Mouse (Mus musculus): ENCODE measurements around the gene Endou. TPM values are rescaled to one million over a fixed set of nuclear protein-coding genes. Genes with fewer than 3 reads are reported as not detected.
"Not testable (repeated sequence)": the region's sequence is repeated elsewhere in the genome, so short reads cannot be mapped to it uniquely, and the experiment has no call there.

Gene Endou
- polyA plus RNA-seq, 1 experiment from 2014 or later = 0.31 TPM

GRCm38 (mm10) chr15:97672211-97672765, 58.9 kb downstream of the Endou start:
- H3K27me3 ChIP-seq = no peaks in the 10 kb centered on the region
- ATAC-seq = peak; percentile 87
- peak overlapping the region; percentile 81 for H3K27ac ChIP-seq
- 51% methylated on average over 9 of the region's 9 CpGs for WGBS
- no peak overlapping the region for H3K4me3 ChIP-seq (replicated peaks)
- H3K9ac ChIP-seq (replicated peaks) = no peak overlapping the region
- H3K36me3 ChIP-seq = peaks cover 35% of the 10 kb centered on the region
- H3K9me3 ChIP-seq = no peaks in the 10 kb centered on the region
- H3K4me2 ChIP-seq (replicated peaks) = no peak overlapping the region
- peaks cover 21% of the 10 kb centered on the region for H3K4me1 ChIP-seq (replicated peaks)

DNA sequence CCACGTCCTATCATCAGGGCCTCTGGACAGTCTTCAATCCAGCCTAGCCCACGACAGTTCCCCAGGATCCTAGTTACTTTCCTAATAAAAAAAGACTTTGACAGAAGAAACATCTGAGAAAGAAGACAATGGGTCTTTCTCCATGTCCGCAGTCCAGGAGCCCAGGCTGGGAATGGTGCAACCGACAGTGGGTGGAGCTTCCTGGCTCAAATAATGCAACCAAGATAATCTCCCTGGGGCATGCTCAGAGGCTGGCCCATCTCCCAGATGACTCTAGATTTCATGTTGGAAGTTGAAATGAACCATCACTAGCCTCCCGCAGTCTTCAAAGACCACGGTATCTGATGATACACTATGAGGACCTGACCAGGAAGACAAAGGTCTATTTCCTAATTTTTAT, 60.6 kb downstream of the Endou start:
- H3K4me2 ChIP-seq (replicated peaks) = no peak overlapping the region
- H3K36me3 ChIP-seq = peaks cover 17% of the 10 kb centered on the region
- no peaks in the 10 kb centered on the region for H3K27me3 ChIP-seq
- H3K27ac ChIP-seq = no peak overlapping the region
- 83% methylated on average over 6 of the region's 6 CpGs for WGBS
- ATAC-seq = no peak
- no peaks in the 10 kb centered on the region for H3K9me3 ChIP-seq
- no peak overlapping the region for H3K9ac ChIP-seq (replicated peaks)
- H3K4me1 ChIP-seq (replicated peaks) = peaks cover 21% of the 10 kb centered on the region
- H3K4me3 ChIP-seq (replicated peaks) = no peak overlapping the region

DNA sequence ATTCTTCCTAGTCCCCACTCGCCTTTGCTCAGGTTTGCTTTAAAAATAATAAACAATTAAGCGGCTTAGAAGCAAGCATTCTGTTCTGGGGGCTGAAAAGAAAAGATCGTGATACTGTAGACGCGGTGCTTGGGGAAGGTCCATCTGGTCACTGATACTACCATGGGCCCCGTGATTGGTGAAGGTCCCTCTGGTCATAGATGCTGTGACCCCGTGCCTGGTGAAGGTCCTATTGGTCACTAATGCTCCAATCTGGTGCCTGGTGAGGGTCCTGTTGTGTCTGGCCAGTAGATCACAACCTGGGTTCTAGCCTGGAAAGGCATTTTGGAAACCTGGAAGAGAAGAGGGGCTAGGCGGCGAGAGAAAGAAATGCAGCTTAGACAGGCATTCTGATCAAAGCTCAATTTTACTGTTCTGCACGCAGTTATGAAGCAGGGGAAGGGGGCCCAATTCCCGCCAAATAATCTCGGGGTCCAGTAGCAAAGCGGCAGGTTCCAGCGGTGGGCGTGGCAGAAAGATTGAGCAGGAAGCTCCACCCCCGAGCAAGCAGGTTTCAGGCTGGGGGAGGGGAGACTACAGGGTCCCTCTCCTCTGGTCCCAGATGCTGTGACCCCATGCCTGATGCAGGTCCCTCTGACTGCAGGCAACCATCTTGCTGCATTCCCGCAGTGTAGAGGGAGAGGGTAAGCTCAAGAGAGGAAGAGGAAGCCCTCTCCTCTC, 62.8 kb downstream of the Endou start:
- 60% methylated on average over 17 of the region's 17 CpGs for WGBS
- not testable (repeated sequence) for H3K27me3 ChIP-seq

DNA sequence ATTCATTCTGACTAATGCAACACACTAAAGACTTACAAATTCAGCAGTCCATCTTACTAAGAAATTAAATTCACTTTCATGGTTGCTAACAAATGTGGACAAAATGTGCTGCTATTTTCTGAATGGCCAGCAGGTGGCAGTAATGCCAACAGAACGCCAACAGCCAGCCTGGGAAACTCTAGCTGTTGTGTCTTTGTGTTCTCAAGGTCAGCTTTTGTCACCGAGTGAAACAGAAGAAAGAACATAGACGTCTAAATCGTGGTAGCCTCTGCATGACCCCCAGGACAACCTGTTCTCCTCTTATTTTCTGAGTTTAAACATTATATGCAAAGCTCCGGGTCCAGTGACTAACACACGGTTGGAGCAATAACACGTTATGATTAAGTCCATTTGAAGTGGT, 63.7 kb downstream of the Endou start:
- Histone ChIP-seq H3K4me1 (replicated peaks) (peaks cover 13% of the 10 kb centered on the region), H3K9ac (replicated peaks) (no peak overlapping the region), H3K4me2 (replicated peaks) (no peak overlapping the region; the same call in 1 of the 2 replicates), H3K27me3 (no peaks in the 10 kb centered on the region), H3K9me3 (no peaks in the 10 kb centered on the region), H3K36me3 (no peaks in the 10 kb centered on the region), H3K27ac (peak overlapping the region; percentile 37), H3K4me3 (replicated peaks) (no peak overlapping the region)
- ATAC-seq = no peak
- 24% methylated on average over 7 of the region's 7 CpGs for WGBS

More for the DNA sequence above, 62.8 kb downstream of the Endou start:
- not testable (repeated sequence) for H3K4me2 ChIP-seq (replicated peaks); ATAC-seq; H3K9ac ChIP-seq (replicated peaks); H3K36me3 ChIP-seq; H3K9me3 ChIP-seq; H3K4me3 ChIP-seq (replicated peaks)
- H3K27ac ChIP-seq = peak overlapping the region; percentile 37
- H3K4me1 ChIP-seq (replicated peaks) = peaks cover 18% of the 10 kb centered on the region

GRCm38 (mm10) chr15:97666457-97666770, 64.7 kb downstream of the Endou start:
- Histone ChIP-seq H3K9me3 (no peaks in the 10 kb centered on the region), H3K4me1 (replicated peaks) (0 out of 2 replicates have a peak, but pooled peaks cover 2% of the 10 kb centered on the region), H3K4me3 (replicated peaks) (no peak overlapping the region), H3K9ac (replicated peaks) (no peak overlapping the region), H3K27me3 (peaks cover 3% of the 10 kb centered on the region; the same call in 1 of the 2 replicates), H3K27ac (no peak overlapping the region), H3K36me3 (no peaks in the 10 kb centered on the region), H3K4me2 (replicated peaks) (no peak overlapping the region)
- no peak for ATAC-seq
- whole genome bisulfite sequencing = 96% methylated on average over 10 of the region's 10 CpGs

GRCm38 (mm10) chr15:97665770-97666456, 65.2 kb downstream of the Endou start:
- Histone ChIP-seq H3K4me3 (replicated peaks) (no peak overlapping the region), H3K4me2 (replicated peaks) (no peak overlapping the region), H3K9ac (replicated peaks) (no peak overlapping the region), H3K9me3 (no peaks in the 10 kb centered on the region), H3K27ac (no peak overlapping the region), H3K36me3 (no peaks in the 10 kb centered on the region), H3K27me3 (peaks cover 8% of the 10 kb centered on the region), H3K4me1 (replicated peaks) (0 out of 2 replicates have a peak, but pooled peaks cover 2% of the 10 kb centered on the region)
- WGBS = 72% methylated on average over 25 of the region's 25 CpGs
- ATAC-seq = no peak

- H3K4me2 ChIP-seq (replicated peaks) = no peak overlapping the region
- H3K36me3 ChIP-seq = no peaks in the 10 kb centered on the region
- H3K4me1 ChIP-seq (replicated peaks) = 0 out of 2 replicates have a peak, but pooled peaks cover 2% of the 10 kb centered on the region
- no peak overlapping the region for H3K4me3 ChIP-seq (replicated peaks)
- no peaks in the 10 kb centered on the region for H3K9me3 ChIP-seq
- H3K9ac ChIP-seq (replicated peaks) = no peak overlapping the region
- 65% methylated on average over 16 of the region's 16 CpGs for WGBS
- peaks cover 15% of the 10 kb centered on the region for H3K27me3 ChIP-seq
- H3K27ac ChIP-seq = no peak overlapping the region
- no peak for ATAC-seq
These were observed 66.0 kb downstream of the Endou start for GRCm38 (mm10) chr15:97664981-97665668.

DNA sequence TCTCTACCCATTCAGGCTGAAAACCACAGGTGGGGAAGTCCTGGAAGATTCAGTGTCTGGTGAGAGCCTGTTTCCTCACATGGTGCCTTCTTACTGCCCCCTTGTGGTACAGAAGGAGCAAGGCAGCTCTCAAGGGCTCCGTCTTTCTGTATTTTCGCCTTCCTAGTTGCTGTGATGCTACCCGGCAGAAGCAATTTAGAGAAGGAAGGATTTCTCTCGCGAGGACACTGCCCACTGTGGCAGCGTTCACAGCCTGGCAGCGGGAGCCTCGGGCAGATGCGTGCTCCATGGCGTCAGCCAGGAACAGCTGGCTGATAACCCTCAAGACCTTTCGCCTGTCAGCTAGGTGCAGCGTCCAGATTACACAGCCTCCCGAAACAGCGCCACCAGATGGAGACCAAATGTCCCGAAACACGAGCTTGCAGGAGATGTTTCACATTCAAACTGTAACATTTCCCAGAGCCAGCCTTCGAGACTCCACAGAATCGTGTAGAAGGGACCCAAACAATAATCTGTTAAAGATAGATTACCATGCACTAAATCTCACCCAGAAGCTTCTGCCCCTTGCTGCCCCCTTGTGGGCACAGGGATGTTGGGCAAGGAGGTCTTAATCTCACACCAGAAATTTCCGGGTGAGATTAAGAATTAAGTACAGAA, 67.3 kb downstream of the Endou start:
- Histone ChIP-seq H3K27me3 (peaks cover 24% of the 10 kb centered on the region), H3K9me3 (no peaks in the 10 kb centered on the region), H3K4me2 (replicated peaks) (peak overlapping the region; percentile 70), H3K36me3 (no peaks in the 10 kb centered on the region), H3K27ac (peak overlapping the region; percentile 84), H3K4me3 (replicated peaks) (peak overlapping the region; percentile 46), H3K9ac (replicated peaks) (peak overlapping the region; percentile 69), H3K4me1 (replicated peaks) (peaks cover 5% of the 10 kb centered on the region)
- peak; percentile 80 for ATAC-seq
- WGBS = 7% methylated on average over 19 of the region's 19 CpGs

Other genes with a start within 250 kb of the Endou start
- 32.8 and 37.0 TPM in 2 replicates for gene Rpap3, start 25.5 kb downstream of the Endou start, polyA plus RNA-seq (2015; fragmentation: Nextera tagmentation; extraction: Ambion mirVana)
- 7.2 and 9.0 TPM in 2 replicates for gene Rapgef3, start 36.6 kb upstream of the Endou start, polyA plus RNA-seq (2015; fragmentation: Nextera tagmentation; extraction: Ambion mirVana)
- 48.0 and 59.8 TPM in 2 replicates for gene Slc48a1, start 47.2 kb upstream of the Endou start, polyA plus RNA-seq (2015; fragmentation: Nextera tagmentation; extraction: Ambion mirVana)
- gene Hdac7, start 113.2 kb upstream of the Endou start, polyA plus RNA-seq (2015; fragmentation: Nextera tagmentation; extraction: Ambion mirVana) = 29.8 and 31.4 TPM in 2 replicates
- not detected in 2 replicates for gene Vdr, start 179.3 kb upstream of the Endou start, polyA plus RNA-seq (2015; fragmentation: Nextera tagmentation; extraction: Ambion mirVana)
- 59.3 and 59.8 TPM in 2 replicates for gene Tmem106c, start 232.9 kb upstream of the Endou start, polyA plus RNA-seq (2015; fragmentation: Nextera tagmentation; extraction: Ambion mirVana)

Measured in midbrain, embryonic 13.5 days (tissue).